Mouse (Mus musculus) monocyte, adult 2 months (primary cell): ENCODE data around the gene Tchh.
A peak's percentile ranks its signal among the peaks of the same experiment; 100 is the strongest.
"Not testable (repeated sequence)": the region's sequence is repeated elsewhere in the genome, so short reads cannot be mapped to it uniquely, and the experiment has no call there.

Experiments
- DNase-seq, 2 experiments: peaks; one replicate each; pipeline ENCODE4 v3.0.0; 2022; ENCODE audit warnings: low spot score in 2 of 2, low read depth in 1 of 2

The Tchh gene

GRCm38 (mm10) chr3:93493992-93494391 lies 51.9 kb downstream of the Tchh start:
- peak in 1 of 2 experiments; percentile 6 for DNase-seq

DNA sequence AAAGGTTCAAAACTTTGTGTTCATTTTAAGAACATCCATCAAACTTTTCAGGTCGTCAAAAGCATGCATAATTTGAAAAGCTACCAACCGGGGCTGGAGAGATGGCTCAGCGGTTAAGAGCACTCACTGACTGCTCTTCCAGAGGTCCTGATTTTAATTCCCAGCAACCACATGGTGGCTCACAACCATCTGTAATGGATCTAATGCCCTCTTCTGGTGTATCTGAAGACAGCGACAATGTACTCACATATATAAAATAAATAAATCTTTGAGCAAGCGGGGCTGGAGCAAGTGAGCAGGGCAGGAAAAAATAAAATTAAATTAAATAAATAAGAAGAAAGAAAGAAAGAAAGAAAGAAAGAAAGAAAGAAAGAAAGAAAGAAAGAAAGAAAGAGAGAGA lies 52.6 kb downstream of the Tchh start:
- not testable (repeated sequence) for DNase-seq

DNA sequence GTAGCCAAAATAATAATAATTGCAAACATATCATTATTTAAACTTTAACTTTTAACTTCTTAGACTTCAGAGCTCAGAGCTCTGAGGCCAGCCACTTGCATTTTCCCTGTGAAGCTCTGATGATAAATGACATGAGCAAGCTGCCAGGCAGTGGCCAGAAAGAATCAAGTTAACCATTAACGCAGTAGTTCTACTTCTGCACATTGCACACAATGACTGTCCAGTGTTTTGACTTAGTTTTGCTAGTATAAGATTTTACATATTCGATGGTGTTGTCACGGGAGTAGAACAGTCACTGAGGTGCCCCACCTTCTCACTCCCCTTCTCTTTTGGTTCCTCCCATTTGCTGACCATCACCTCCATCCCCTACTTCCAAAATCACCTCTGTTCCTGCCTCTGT lies 55.0 kb downstream of the Tchh start:
- no peak for DNase-seq
